Mouse (Mus musculus): Measurements from ENCODE around the gene Ddx39. TPM values are rescaled to one million over a fixed set of nuclear protein-coding genes. Genes with fewer than 3 reads are reported as not detected.

Ddx39 gene
- polyA plus RNA-seq, 1 experiment from 2014 or later: 253 TPM

DNA sequence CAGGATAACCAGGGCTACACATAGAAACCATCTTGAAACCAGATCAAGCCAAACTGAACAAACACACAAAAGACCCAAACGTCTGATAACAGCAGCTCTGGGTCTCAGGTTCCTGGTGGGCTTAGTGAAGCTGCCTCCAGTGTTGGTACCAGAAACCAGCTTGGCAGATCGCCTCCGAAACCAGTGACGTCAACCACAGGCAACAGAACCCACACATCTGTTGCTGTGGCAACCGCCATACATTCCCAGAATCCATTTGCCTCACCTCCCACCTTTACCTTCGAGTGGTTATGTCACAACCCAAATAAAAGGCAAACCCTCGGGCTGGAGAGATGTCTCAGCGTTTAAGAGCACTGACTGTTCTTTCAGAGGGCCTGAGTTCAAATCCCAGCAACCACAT is 7.4 kb upstream of the Ddx39 start:
- WGBS: 77% methylated on average over 8 of the region's 8 CpGs

DNA sequence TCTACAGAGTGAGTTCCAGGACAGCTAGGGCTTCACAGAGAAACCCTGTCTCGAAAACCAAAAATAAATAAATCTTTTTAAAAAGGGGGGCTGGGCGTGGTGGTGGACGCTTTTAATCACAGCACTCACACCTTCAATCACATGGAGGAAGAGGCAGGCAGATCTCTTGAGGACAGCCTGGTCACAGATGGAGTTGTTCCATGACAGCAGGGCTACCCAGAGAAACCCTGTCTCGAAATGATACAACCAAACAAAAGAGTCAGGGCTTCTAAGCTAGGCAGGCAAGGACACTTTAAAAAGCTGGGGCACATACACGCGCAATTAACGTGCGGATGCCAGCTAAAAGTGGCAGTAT is 324 bp upstream of the Ddx39 start:
- peaks cover 8% of the 10 kb centered on the region for H3K36me3 ChIP-seq
- no peak for DNase-seq (ENCODE audit: low spot score)
- H3K27ac ChIP-seq: peak overlapping the region; percentile 99
- H3K4me1 ChIP-seq (replicated peaks): peaks cover 17% of the 10 kb centered on the region
- WGBS: 18% methylated on average over 8 of the region's 8 CpGs
- peak overlapping the region; percentile 81 for H3K4me3 ChIP-seq
- H3K27me3 ChIP-seq (ENCODE audit: insufficient read depth, poor library complexity, severe bottlenecking): no peaks in the 10 kb centered on the region
- H3K9me3 ChIP-seq: no peaks in the 10 kb centered on the region

More for the DNA sequence above, 7.4 kb upstream of the Ddx39 start:
- DNase-seq (ENCODE audit: low spot score): no peak
- Histone ChIP-seq H3K9me3 (no peaks in the 10 kb centered on the region), H3K4me1 (replicated peaks) (0 out of 2 replicates have a peak, but pooled peaks cover 3% of the 10 kb centered on the region), H3K27ac (no peak overlapping the region), H3K36me3 (no peaks in the 10 kb centered on the region), H3K4me3 (no peak overlapping the region), H3K27me3 (ENCODE audit: insufficient read depth, poor library complexity, severe bottlenecking) (no peaks in the 10 kb centered on the region)

DNA sequence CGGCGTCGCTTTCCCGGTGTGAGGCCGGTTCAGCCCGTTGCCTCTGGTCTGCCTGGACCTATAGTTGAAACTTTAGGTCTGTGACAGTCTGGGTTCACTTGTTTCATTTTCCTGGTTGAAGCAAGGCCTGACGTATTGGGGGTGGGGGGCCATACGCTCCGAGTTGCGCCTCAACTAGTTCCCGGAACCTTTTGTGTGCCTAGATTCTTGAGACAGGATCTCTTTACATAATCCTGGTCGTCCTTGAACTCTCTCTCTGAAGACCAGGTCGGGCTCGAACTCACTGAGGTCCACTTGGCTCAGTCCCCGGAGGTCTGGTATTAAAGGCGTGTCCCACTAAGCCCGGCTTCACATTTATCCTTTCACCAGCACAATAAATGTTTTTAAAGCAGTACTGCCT is 794 bp downstream of the Ddx39 start:
- Histone ChIP-seq H3K4me3 (peak overlapping the region; percentile 81), H3K36me3 (peaks cover 19% of the 10 kb centered on the region), H3K4me1 (replicated peaks) (peaks cover 17% of the 10 kb centered on the region), H3K9me3 (no peaks in the 10 kb centered on the region), H3K27ac (peak overlapping the region; percentile 99), H3K27me3 (ENCODE audit: insufficient read depth, poor library complexity, severe bottlenecking) (no peaks in the 10 kb centered on the region)
- WGBS: 1% methylated on average over 17 of the region's 17 CpGs
- DNase-seq (ENCODE audit: low spot score): no peak

DNA sequence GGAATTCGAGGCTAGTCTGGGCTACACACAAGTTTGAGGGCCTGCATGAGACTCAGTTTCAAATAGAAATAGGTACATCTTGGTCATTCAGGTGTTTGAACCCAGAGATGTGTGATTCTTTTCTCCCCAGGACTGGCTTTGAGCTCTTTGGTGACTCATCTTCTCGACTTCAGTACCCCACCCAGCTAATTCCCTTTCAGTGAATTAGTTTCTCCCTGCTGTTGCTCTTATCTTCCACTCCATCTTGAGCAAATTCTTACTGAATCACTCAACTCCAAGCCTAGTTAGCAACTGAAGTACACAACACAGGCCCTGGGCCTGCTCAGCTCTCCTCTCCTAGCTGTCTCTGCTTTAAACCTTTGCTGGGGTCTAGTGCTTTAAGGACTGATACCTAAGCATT is 1.6 kb downstream of the Ddx39 start:
- no peaks in the 10 kb centered on the region for H3K27me3 ChIP-seq (ENCODE audit: insufficient read depth, poor library complexity, severe bottlenecking)
- DNase-seq (ENCODE audit: low spot score): no peak
- WGBS: 75% methylated on average over 2 of the region's 2 CpGs
- peaks cover 17% of the 10 kb centered on the region for H3K4me1 ChIP-seq (replicated peaks)
- peak overlapping the region; percentile 81 for H3K4me3 ChIP-seq
- no peak overlapping the region for H3K27ac ChIP-seq
- no peaks in the 10 kb centered on the region for H3K9me3 ChIP-seq
- peaks cover 27% of the 10 kb centered on the region for H3K36me3 ChIP-seq

DNA sequence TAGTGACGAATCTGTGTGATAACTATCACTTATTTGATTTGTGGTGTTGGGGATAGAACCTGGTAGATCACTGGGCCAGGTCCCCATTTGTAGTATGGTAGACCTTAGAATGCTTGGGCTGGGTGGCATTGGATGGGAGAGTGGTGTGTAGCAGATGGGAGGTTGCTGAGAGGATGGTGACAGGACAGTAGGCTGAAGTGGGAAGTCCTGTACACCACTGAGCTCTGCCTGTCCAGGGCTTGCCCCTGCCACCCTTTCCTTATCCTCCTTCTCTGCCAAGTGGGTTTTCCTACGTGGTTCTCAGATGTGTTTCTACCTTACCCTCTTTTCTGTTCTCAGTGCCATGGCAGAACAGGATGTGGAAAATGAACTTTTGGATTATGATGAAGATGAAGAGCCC is 4.1 kb downstream of the Ddx39 start:
- H3K4me1 ChIP-seq (replicated peaks): peaks cover 17% of the 10 kb centered on the region
- H3K36me3 ChIP-seq: peaks cover 52% of the 10 kb centered on the region
- H3K9me3 ChIP-seq: no peaks in the 10 kb centered on the region
- no peak for DNase-seq (ENCODE audit: low spot score)
- no peaks in the 10 kb centered on the region for H3K27me3 ChIP-seq (ENCODE audit: insufficient read depth, poor library complexity, severe bottlenecking)
- WGBS: 85% methylated on average over 2 of the region's 2 CpGs
- no peak overlapping the region for H3K4me3 ChIP-seq
- H3K27ac ChIP-seq: no peak overlapping the region

GRCm38 (mm10) chr8:83719693-83720092 is 4.7 kb downstream of the Ddx39 start:
- no peak overlapping the region for H3K4me3 ChIP-seq
- H3K4me1 ChIP-seq (replicated peaks): peaks cover 17% of the 10 kb centered on the region
- no peak for DNase-seq (ENCODE audit: low spot score)
- H3K9me3 ChIP-seq: no peaks in the 10 kb centered on the region
- no peaks in the 10 kb centered on the region for H3K27me3 ChIP-seq (ENCODE audit: insufficient read depth, poor library complexity, severe bottlenecking)
- WGBS: 89% methylated on average over 2 of the region's 2 CpGs
- peaks cover 59% of the 10 kb centered on the region for H3K36me3 ChIP-seq
- no peak overlapping the region for H3K27ac ChIP-seq

DNA sequence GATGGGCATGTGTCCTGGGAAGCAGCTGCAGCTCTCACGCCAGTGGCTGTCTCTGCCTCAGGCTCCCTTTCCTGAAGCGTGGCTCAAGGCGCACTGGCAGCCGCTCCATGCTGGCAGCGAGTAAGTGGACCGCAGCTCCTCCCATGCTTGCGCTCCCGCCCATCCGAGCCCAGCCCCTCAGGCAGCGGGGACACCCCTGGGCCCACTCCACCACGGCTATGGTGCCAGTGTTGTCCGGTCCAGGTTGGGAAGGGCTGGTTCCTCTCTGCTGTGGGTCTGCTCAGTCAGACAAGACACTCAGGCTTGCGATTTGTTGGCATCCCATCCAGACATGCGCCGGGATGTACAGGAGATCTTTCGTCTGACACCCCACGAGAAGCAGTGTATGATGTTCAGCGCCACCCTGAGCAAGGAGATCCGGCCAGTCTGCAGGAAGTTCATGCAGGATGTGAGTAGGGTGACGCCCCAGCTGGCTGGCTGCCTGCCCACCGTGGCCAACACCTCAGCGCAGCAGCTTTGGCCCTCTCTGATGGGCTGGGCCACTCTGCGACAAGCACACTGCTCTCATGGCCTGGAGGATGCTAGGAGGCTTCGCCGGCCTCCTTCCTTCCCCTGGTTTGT is 6.5 kb downstream of the Ddx39 start:
- WGBS: 94% methylated on average over 25 of the region's 25 CpGs
- Histone ChIP-seq H3K4me3 (no peak overlapping the region), H3K27me3 (ENCODE audit: insufficient read depth, poor library complexity, severe bottlenecking) (no peaks in the 10 kb centered on the region), H3K9me3 (no peaks in the 10 kb centered on the region), H3K27ac (no peak overlapping the region), H3K36me3 (peaks cover 77% of the 10 kb centered on the region), H3K4me1 (replicated peaks) (peaks cover 10% of the 10 kb centered on the region)
- no peak for DNase-seq (ENCODE audit: low spot score)

GRCm38 (mm10) chr8:83722631-83723030 is 7.7 kb downstream of the Ddx39 start:
- H3K9me3 ChIP-seq: no peaks in the 10 kb centered on the region
- 90% methylated on average over 12 of the region's 12 CpGs for WGBS
- H3K36me3 ChIP-seq: peaks cover 77% of the 10 kb centered on the region
- H3K4me3 ChIP-seq: no peak overlapping the region
- no peak overlapping the region for H3K27ac ChIP-seq
- DNase-seq (ENCODE audit: low spot score): no peak
- H3K4me1 ChIP-seq (replicated peaks): no peaks in the 10 kb centered on the region
- H3K27me3 ChIP-seq (ENCODE audit: insufficient read depth, poor library complexity, severe bottlenecking): no peaks in the 10 kb centered on the region

GRCm38 (mm10) chr8:83723447-83724083 is 8.6 kb downstream of the Ddx39 start:
- H3K9me3 ChIP-seq: no peaks in the 10 kb centered on the region
- H3K36me3 ChIP-seq: peaks cover 77% of the 10 kb centered on the region
- no peak overlapping the region for H3K4me3 ChIP-seq
- 93% methylated on average over 11 of the region's 11 CpGs for WGBS
- no peak overlapping the region for H3K27ac ChIP-seq
- H3K4me1 ChIP-seq (replicated peaks): no peaks in the 10 kb centered on the region
- H3K27me3 ChIP-seq (ENCODE audit: insufficient read depth, poor library complexity, severe bottlenecking): no peaks in the 10 kb centered on the region
- DNase-seq (ENCODE audit: low spot score): no peak

DNA sequence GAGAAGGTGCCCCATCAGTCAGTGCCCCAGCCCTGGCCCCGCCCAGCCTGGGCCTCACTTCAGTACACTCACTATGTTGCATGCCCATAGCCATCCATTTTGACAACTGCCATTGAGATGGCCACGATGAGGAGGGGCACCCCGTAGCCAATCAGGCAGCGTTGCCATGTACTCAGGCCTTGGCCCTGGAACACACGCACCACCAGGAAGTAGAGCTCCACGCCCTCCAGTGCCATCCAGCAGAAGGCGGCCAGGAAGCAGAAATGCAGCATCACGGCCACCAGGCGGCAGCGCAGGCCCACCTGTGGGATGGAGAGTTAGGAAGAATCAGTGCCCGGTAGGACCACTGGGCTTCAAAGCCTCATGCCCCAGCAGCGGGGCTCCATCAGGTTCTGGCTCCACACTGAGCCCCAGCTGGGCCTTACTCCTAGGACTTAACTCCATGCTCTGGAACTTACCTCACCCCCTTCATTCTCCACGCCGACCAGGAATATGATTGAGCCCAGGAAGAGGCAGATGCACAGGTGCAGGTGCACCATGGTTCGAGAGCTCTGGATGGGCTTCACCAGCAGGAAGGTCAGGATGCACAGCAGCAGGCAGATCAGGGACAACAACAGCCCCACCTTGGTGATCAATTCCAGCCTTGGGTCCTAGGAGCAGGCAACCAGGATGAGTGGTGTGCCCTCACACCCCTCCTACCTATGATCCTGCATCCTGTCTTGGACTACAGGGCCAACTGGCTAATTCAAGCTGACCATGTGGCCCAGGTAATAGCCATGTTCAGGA is 9.9 kb downstream of the Ddx39 start:
- DNase-seq (ENCODE audit: low spot score): peak; percentile 76
- no peaks in the 10 kb centered on the region for H3K27me3 ChIP-seq (ENCODE audit: insufficient read depth, poor library complexity, severe bottlenecking)
- peaks cover 66% of the 10 kb centered on the region for H3K36me3 ChIP-seq

GRCm38 (mm10) chr8:83725521-83726102 is 10.6 kb downstream of the Ddx39 start:
- H3K36me3 ChIP-seq: peaks cover 59% of the 10 kb centered on the region

More for the DNA sequence above, 9.9 kb downstream of the Ddx39 start:
- no peak overlapping the region for H3K27ac ChIP-seq
- no peak overlapping the region for H3K4me3 ChIP-seq
- H3K4me1 ChIP-seq (replicated peaks): no peaks in the 10 kb centered on the region
- WGBS: 57% methylated on average over 15 of the region's 15 CpGs
- H3K9me3 ChIP-seq: no peaks in the 10 kb centered on the region

GRCm38 (mm10) chr8:83729009-83729807 is 14.2 kb downstream of the Ddx39 start:
- H3K4me3 ChIP-seq: no peak overlapping the region
- no peaks in the 10 kb centered on the region for H3K9me3 ChIP-seq
- 79% methylated on average over 11 of the region's 11 CpGs for WGBS
- peak; percentile 63 for DNase-seq (ENCODE audit: low spot score)
- peaks cover 23% of the 10 kb centered on the region for H3K36me3 ChIP-seq
- peaks cover 10% of the 10 kb centered on the region for H3K27me3 ChIP-seq (ENCODE audit: insufficient read depth, poor library complexity, severe bottlenecking)
- H3K4me1 ChIP-seq (replicated peaks): no peaks in the 10 kb centered on the region
- no peak overlapping the region for H3K27ac ChIP-seq

More at GRCm38 (mm10) chr8:83725521-83726102, 10.6 kb downstream of the Ddx39 start:
- no peaks in the 10 kb centered on the region for H3K9me3 ChIP-seq
- DNase-seq (ENCODE audit: low spot score): no peak
- no peaks in the 10 kb centered on the region for H3K27me3 ChIP-seq (ENCODE audit: insufficient read depth, poor library complexity, severe bottlenecking)
- H3K27ac ChIP-seq: no peak overlapping the region
- H3K4me1 ChIP-seq (replicated peaks): no peaks in the 10 kb centered on the region
- H3K4me3 ChIP-seq: no peak overlapping the region
- 94% methylated on average over 8 of the region's 8 CpGs for WGBS

Measured in hindbrain, embryonic 10.5 days (tissue).